Mouse (Mus musculus) liver, embryonic 16.5 days (tissue): ENCODE measurements around the gene Fam43a. TPM values are rescaled to one million over a fixed set of nuclear protein-coding genes. Genes with fewer than 3 reads are reported as not detected.
A peak's percentile ranks its signal among the peaks of the same experiment; 100 is the strongest.

Experiments used
- ATAC-seq: fragments of 200-750 bp; cut with Nextera tagmentation; 2 replicates; pipeline ENCODE4 v1.8.0; 2017; ENCODE audit warnings: low read depth, mild to moderate bottlenecking, moderate number of reproducible peaks, moderate library complexity
- H3K27ac ChIP-seq: fragments of 300-500 bp; sonication (generic); 2 replicates; pipeline ENCODE4 v1.5.1; 2014; ENCODE audit warnings: mild to moderate bottlenecking, low read length
- H3K27me3 ChIP-seq: fragments of 300-500 bp; sonication (generic); 2 replicates; pipeline ENCODE4 v1.6.1; 2014; ENCODE audit warnings: low read depth, low read length, mixed read lengths; ENCODE audit not compliant: control insufficient read depth, insufficient read depth
- H3K36me3 ChIP-seq: fragments of 300-500 bp; sonication (generic); 2 replicates; pipeline ENCODE4 v1.6.1; 2014; ENCODE audit warnings: mild to moderate bottlenecking; ENCODE audit not compliant: control insufficient read depth, insufficient read depth
- H3K4me1 ChIP-seq: fragments of 300-500 bp; sonication (generic); 2 replicates; pipeline ENCODE4 v1.6.1; 2014; ENCODE audit warnings: low read depth, low read length, mixed read lengths; ENCODE audit not compliant: control insufficient read depth
- H3K4me2 ChIP-seq: fragments of 300-500 bp; sonication (generic); 2 replicates; pipeline ENCODE4 v1.6.1; 2014; ENCODE audit warnings: low read depth, low read length, mixed read lengths
- H3K4me3 ChIP-seq: fragments of 300-500 bp; sonication (generic); 2 replicates; pipeline ENCODE4 v1.5.1; 2014; ENCODE audit warnings: low read depth, mild to moderate bottlenecking, low read length
- H3K9ac ChIP-seq: fragments of 300-500 bp; sonication (generic); 2 replicates; pipeline ENCODE4 v1.6.1; 2014; ENCODE audit warnings: low read depth, low read length
- H3K9me3 ChIP-seq: fragments of 300-500 bp; sonication (generic); replicated peaks from 2 replicates; pipeline ENCODE4 v1.6.1; 2016; ENCODE audit warnings: low read length; ENCODE audit not compliant: control insufficient read depth
- WGBS: fragments of 180-500 bp; shearing (Covaris S2); extraction: QIAGEN DNeasy Blood & Tissue Kit; methylation state at CpG from one replicate; pipeline ENCODE4 v1.1.7; 2014; ENCODE audit not compliant: insufficient replicate concordance; 5-methylcytosine and 5-hydroxymethylcytosine counted together
- polyA plus RNA-seq: library from polyadenylated mRNA; unstranded; fragments of >200 nt; fragmentation: Nextera tagmentation; extraction: Ambion mirVana; gene quantifications from 2 replicates; pipeline ENCODE4 v1.2.1, GENCODE M21; 2015

The Fam43a gene
- 6.0 and 7.1 TPM in 2 replicates for polyA plus RNA-seq

GRCm38 (mm10) chr16:30599491-30600268 is at the start of gene Fam43a:
TSS of gene Fam43a (plus strand) at chr16:30599723.
- peak within 1 kb of the TSS; percentile 68 for H3K4me2 ChIP-seq
- under 1% methylated on average over 63 of the region's 63 CpGs for WGBS
- H3K36me3 ChIP-seq: no peaks in the 10 kb centered on the region
- peak within 1 kb of the TSS; percentile 60 for H3K9ac ChIP-seq
- ATAC-seq: peak; percentile 79
- no peaks in the 10 kb centered on the region for H3K9me3 ChIP-seq
- peak within 1 kb of the TSS; percentile 66 for H3K4me3 ChIP-seq
- peak within 1 kb of the TSS; percentile 66 for H3K27ac ChIP-seq
- H3K4me1 ChIP-seq: peaks cover 21% of the 10 kb centered on the region
- H3K27me3 ChIP-seq: peaks cover 33% of the 10 kb centered on the region

GRCm38 (mm10) chr16:30549966-30550747 is 49.4 kb upstream of the Fam43a start:
- Histone ChIP-seq H3K9me3 (no peaks in the 10 kb centered on the region), H3K9ac (peak overlapping the region; percentile 66), H3K4me2 (peak overlapping the region; percentile 94), H3K27ac (no peak overlapping the region), H3K36me3 (no peaks in the 10 kb centered on the region), H3K27me3 (peaks cover 20% of the 10 kb centered on the region), H3K4me1 (peaks cover 4% of the 10 kb centered on the region), H3K4me3 (peak overlapping the region; percentile 68)
- under 1% methylated on average over 63 of the region's 63 CpGs for WGBS
- ATAC-seq: peak; percentile 77

- Histone ChIP-seq H3K4me2 (peak within 1 kb of the TSS; percentile 94), H3K4me1 (peaks cover 4% of the 10 kb centered on the region), H3K9me3 (no peaks in the 10 kb centered on the region; the same call in 1 of the 2 replicates), H3K27me3 (peaks cover 20% of the 10 kb centered on the region), H3K27ac (no peak within 1 kb of the TSS), H3K36me3 (no peaks in the 10 kb centered on the region), H3K9ac (peak within 1 kb of the TSS; percentile 66), H3K4me3 (peak within 1 kb of the TSS; percentile 68)
- WGBS: 6% methylated on average over 14 of the region's 14 CpGs
- no peak for ATAC-seq
Measured at GRCm38 (mm10) chr16:30550748-30551192, 48.8 kb upstream of the Fam43a start, which contains the start of gene Tmem44. TSS of gene Tmem44 (minus strand) at chr16:30550842.

- H3K4me3 ChIP-seq: no peak overlapping the region
- H3K27ac ChIP-seq: no peak overlapping the region
- H3K36me3 ChIP-seq: no peaks in the 10 kb centered on the region
- H3K4me1 ChIP-seq: peaks cover 4% of the 10 kb centered on the region
- no peaks in the 10 kb centered on the region; the same call in none of the 2 replicates for H3K9me3 ChIP-seq
- peaks cover 20% of the 10 kb centered on the region for H3K27me3 ChIP-seq
- H3K4me2 ChIP-seq: no peak overlapping the region
- peak; percentile 25; the same call in 1 of the 2 replicates for ATAC-seq
- WGBS: 31% methylated on average over 11 of the region's 11 CpGs
- no peak overlapping the region for H3K9ac ChIP-seq
Measured at GRCm38 (mm10) chr16:30552621-30553338, 46.7 kb upstream of the Fam43a start.

GRCm38 (mm10) chr16:30554109-30554508 is 45.4 kb upstream of the Fam43a start:
- no peak overlapping the region for H3K4me3 ChIP-seq
- no peak overlapping the region for H3K27ac ChIP-seq
- H3K27me3 ChIP-seq: peaks cover 12% of the 10 kb centered on the region
- 79% methylated on average over 8 of the region's 8 CpGs for WGBS
- H3K4me2 ChIP-seq: no peak overlapping the region
- no peak for ATAC-seq
- no peak overlapping the region for H3K9ac ChIP-seq
- peaks cover 4% of the 10 kb centered on the region for H3K4me1 ChIP-seq
- H3K9me3 ChIP-seq: no peaks in the 10 kb centered on the region; the same call in none of the 2 replicates
- H3K36me3 ChIP-seq: peaks cover 2% of the 10 kb centered on the region; the same call in 1 of the 2 replicates

GRCm38 (mm10) chr16:30559312-30559992 is 40.1 kb upstream of the Fam43a start:
- H3K4me3 ChIP-seq: no peak overlapping the region
- no peak for ATAC-seq
- H3K4me2 ChIP-seq: no peak overlapping the region
- 74% methylated on average over 5 of the region's 5 CpGs for WGBS
- H3K27me3 ChIP-seq: no peaks in the 10 kb centered on the region
- H3K36me3 ChIP-seq: peaks cover 38% of the 10 kb centered on the region
- H3K9ac ChIP-seq: no peak overlapping the region
- H3K4me1 ChIP-seq: no peaks in the 10 kb centered on the region
- no peak overlapping the region for H3K27ac ChIP-seq
- H3K9me3 ChIP-seq: no peaks in the 10 kb centered on the region; the same call in none of the 2 replicates

- 78% methylated on average over 4 of the region's 4 CpGs for WGBS
- no peak overlapping the region for H3K27ac ChIP-seq
- peaks cover 9% of the 10 kb centered on the region for H3K4me1 ChIP-seq
- no peaks in the 10 kb centered on the region for H3K27me3 ChIP-seq
- H3K9ac ChIP-seq: no peak overlapping the region
- peaks cover 46% of the 10 kb centered on the region for H3K36me3 ChIP-seq
- no peak overlapping the region for H3K4me3 ChIP-seq
- no peak for ATAC-seq
- H3K4me2 ChIP-seq: no peak overlapping the region
- H3K9me3 ChIP-seq: no peaks in the 10 kb centered on the region; the same call in none of the 2 replicates
Measured at GRCm38 (mm10) chr16:30560601-30561000, 38.9 kb upstream of the Fam43a start.

- peak; percentile 97 for ATAC-seq
- H3K4me3 ChIP-seq: no peak overlapping the region
- no peak overlapping the region for H3K9ac ChIP-seq
- no peaks in the 10 kb centered on the region for H3K27me3 ChIP-seq
- H3K4me1 ChIP-seq: peaks cover 16% of the 10 kb centered on the region
- H3K27ac ChIP-seq: peak overlapping the region; percentile 65; the same call in 1 of the 2 replicates
- peaks cover 73% of the 10 kb centered on the region for H3K36me3 ChIP-seq
- no peaks in the 10 kb centered on the region for H3K9me3 ChIP-seq
- WGBS: 28% methylated on average over 6 of the region's 6 CpGs
- peak overlapping the region; percentile 41 for H3K4me2 ChIP-seq
Measured at GRCm38 (mm10) chr16:30565631-30566030, 33.9 kb upstream of the Fam43a start.
